In genomic region chr14:14599990-14600389, GRCm38 (mm10) we compare ENCODE assay signal across 19 mouse cellular contexts.
DNase-seq lines count a peak whose midpoint lies in the region; ATAC-seq and TF ChIP-seq lines count a peak whose summit lies in the region.
"Had no signal": no experiment of that assay in that cellular context is flagged by ENCODE, and none has a peak within 500 bp of the region (broad histone marks: within the 10 kb centered on the region; RNA-seq: fewer than 3 reads in every experiment).

No protein-coding gene starts in this region.

- WGBS in liver, postnatal 0 days (ENCODE audit: insufficient replicate concordance): 46% methylated on average over 6 of the region's 6 CpGs
- 29% methylated on average over 6 of the region's 6 CpGs for WGBS in liver, embryonic 12.5 days (ENCODE audit: insufficient replicate concordance)
- WGBS in kidney, adult 2 months: 31% methylated on average over 6 of the region's 6 CpGs

- no peak for ATAC-seq in liver, postnatal 0 days
- no peak for ATAC-seq in liver, embryonic 12.5 days
- peak; percentile 62 for ATAC-seq in common myeloid progenitor, adult 5-6 weeks (replicated peaks; ENCODE audit: low read depth, poor library complexity, severe bottlenecking)
- ATAC-seq: intestine, embryonic 15.5 days; lung, postnatal 0 days; midbrain, embryonic 16.5 days had no signal

- no peaks in the 10 kb centered on the region for H3K9me3 ChIP-seq in liver, postnatal 0 days (ENCODE audit: low read length)
- H3K9me3 ChIP-seq in liver, embryonic 12.5 days (replicated peaks): no peaks in the 10 kb centered on the region
- H3K9me3 ChIP-seq in megakaryocyte, embryonic 14.5 days: no peaks in the 10 kb centered on the region
- H3K9me3 ChIP-seq: forebrain, embryonic 10.5 days; intestine, embryonic 15.5 days had no signal

- DNase-seq in liver, postnatal 0 days: no peak
- DNase-seq in urinary bladder, postnatal 4 days (ENCODE audit: low spot score in 2 of 2): no peak
- no peak for DNase-seq in ovary, postnatal 36 days (ENCODE audit: low spot score)
- DNase-seq in kidney, adult 2 months: no peak
- DNase-seq: adrenal gland, postnatal 10 days; cerebellum, adult 11 months; cerebellum, adult 9-11 months; forebrain, postnatal 0 days; kidney, postnatal 36 days; layer of hippocampus, adult 9-11 months had no signal

- no peaks in the 10 kb centered on the region for H3K27me3 ChIP-seq in liver, postnatal 0 days (ENCODE audit: insufficient read depth, low read length)
- H3K27me3 ChIP-seq in liver, embryonic 12.5 days (replicated peaks): no peaks in the 10 kb centered on the region
- H3K27me3 ChIP-seq in megakaryocyte, embryonic 14.5 days (replicated peaks): no peaks in the 10 kb centered on the region
- H3K27me3 ChIP-seq in kidney, adult 2 months (replicated peaks; ENCODE audit: control insufficient read depth, insufficient read depth, low read length): no peaks in the 10 kb centered on the region
- H3K27me3 ChIP-seq: intestine, embryonic 15.5 days had no signal

- no peaks in the 10 kb centered on the region for H3K36me3 ChIP-seq in liver, postnatal 0 days (replicated peaks; ENCODE audit: insufficient read depth, low read length)
- H3K36me3 ChIP-seq in liver, embryonic 12.5 days: no peaks in the 10 kb centered on the region
- no peaks in the 10 kb centered on the region for H3K36me3 ChIP-seq in megakaryocyte, embryonic 14.5 days (replicated peaks; ENCODE audit: low read length)
- no peaks in the 10 kb centered on the region for H3K36me3 ChIP-seq in kidney, adult 2 months (ENCODE audit: control insufficient read depth, insufficient read depth, low read length)
- H3K36me3 ChIP-seq: forebrain, embryonic 10.5 days; intestine, embryonic 15.5 days had no signal

- 0 out of 2 replicates have a peak, but pooled peaks cover 3% of the 10 kb centered on the region for H3K4me1 ChIP-seq in liver, postnatal 0 days (ENCODE audit: insufficient read depth)
- H3K4me1 ChIP-seq in liver, embryonic 12.5 days: no peaks in the 10 kb centered on the region
- peaks cover 35% of the 10 kb centered on the region for H3K4me1 ChIP-seq in megakaryocyte, embryonic 14.5 days
- no peaks in the 10 kb centered on the region for H3K4me1 ChIP-seq in kidney, adult 2 months (ENCODE audit: control insufficient read depth, insufficient read depth, low read length)
- H3K4me1 ChIP-seq: forebrain, embryonic 10.5 days; intestine, embryonic 15.5 days had no signal

- H3K4me3 ChIP-seq in liver, postnatal 0 days (ENCODE audit: low read depth, low read length): no peak overlapping the region
- H3K4me3 ChIP-seq in liver, embryonic 12.5 days: no peak overlapping the region
- H3K4me3 ChIP-seq in megakaryocyte, embryonic 14.5 days (replicated peaks): peak overlapping the region; percentile 25
- H3K4me3 ChIP-seq in kidney, adult 2 months (ENCODE audit: insufficient read depth, low read depth, low read length): no peak overlapping the region
- H3K4me3 ChIP-seq: forebrain, embryonic 10.5 days; intestine, embryonic 15.5 days had no signal

- H3K4me2 ChIP-seq in liver, postnatal 0 days (ENCODE audit: low read depth, low read length): peak overlapping the region; percentile 36; the same call in 1 of the 2 replicates
- H3K4me2 ChIP-seq in liver, embryonic 12.5 days: no peak overlapping the region
- H3K4me2 ChIP-seq: hindbrain, embryonic 14.5 days; intestine, embryonic 15.5 days had no signal

- no peak for TF ChIP-seq POLR2A in kidney, adult 2 months (IDR thresholded peaks at IDR 0.05; ENCODE audit: low read depth, low read length)

- H3K9ac ChIP-seq in liver, postnatal 0 days (replicated peaks): no peak overlapping the region
- no peak overlapping the region for H3K9ac ChIP-seq in liver, embryonic 12.5 days
- H3K9ac ChIP-seq: forebrain, postnatal 0 days; hindbrain, embryonic 14.5 days; intestine, embryonic 15.5 days had no signal

- H3K27ac ChIP-seq in liver, postnatal 0 days (ENCODE audit: low read depth): peak overlapping the region; percentile 36; the same call in 1 of the 2 replicates
- no peak overlapping the region for H3K27ac ChIP-seq in liver, embryonic 12.5 days
- H3K27ac ChIP-seq in kidney, adult 2 months (ENCODE audit: insufficient read depth, low read depth, low read length): no peak overlapping the region
- H3K27ac ChIP-seq: forebrain, embryonic 10.5 days; hindbrain, embryonic 14.5 days; intestine, embryonic 15.5 days; stomach, postnatal 0 days had no signal

- no peak for TF ChIP-seq CTCF in liver, postnatal 0 days (IDR thresholded peaks at IDR 0.05; ENCODE audit: low read depth)
- no peak for TF ChIP-seq CTCF in kidney, adult 2 months (conservative IDR thresholded peaks at IDR 0.05; ENCODE audit: insufficient read depth, insufficient read length, low read depth, low read length)

- no peak for TF ChIP-seq EP300 in liver, postnatal 0 days (IDR thresholded peaks at IDR 0.05; ENCODE audit: low read depth)
